Mouse (Mus musculus) intestine, embryonic 16.5 days (tissue): ENCODE data around the gene Xrra1. TPM values are rescaled to one million over a fixed set of nuclear protein-coding genes. Genes with fewer than 3 reads are reported as not detected.
A peak's percentile ranks its signal among the peaks of the same experiment; 100 is the strongest.

Experiments
- ATAC-seq: fragments of 200-750 bp; cut with Nextera tagmentation; 2 replicates; pipeline ENCODE4 v1.8.0; 2017; ENCODE audit warnings: moderate TSS enrichment, moderate library complexity
- H3K27ac ChIP-seq: fragments of 300-500 bp; sonication (generic); 2 replicates; pipeline ENCODE4 v1.5.1; 2014; ENCODE audit warnings: mild to moderate bottlenecking, low read length
- H3K27me3 ChIP-seq: fragments of 300-500 bp; sonication (generic); replicated peaks from 2 replicates; pipeline ENCODE4 v1.6.1; 2014; ENCODE audit warnings: low read length, control low read depth, mixed read lengths; ENCODE audit not compliant: control insufficient read depth, insufficient read depth
- H3K36me3 ChIP-seq: fragments of 300-500 bp; sonication (generic); 2 replicates; pipeline ENCODE4 v1.6.1; 2014; ENCODE audit warnings: low read length, control low read depth; ENCODE audit not compliant: control insufficient read depth, insufficient read depth
- H3K4me1 ChIP-seq: fragments of 300-500 bp; sonication (generic); 2 replicates; pipeline ENCODE4 v1.6.1; 2014; ENCODE audit warnings: low read length, control low read depth, mixed read lengths; ENCODE audit not compliant: control insufficient read depth, insufficient read depth
- H3K4me2 ChIP-seq: fragments of 300-500 bp; sonication (generic); 2 replicates; pipeline ENCODE4 v1.6.1; 2014; ENCODE audit warnings: low read depth, low read length, control low read depth
- H3K4me3 ChIP-seq: fragments of 300-500 bp; sonication (generic); 2 replicates; pipeline ENCODE4 v1.5.1; 2014; ENCODE audit warnings: mild to moderate bottlenecking, low read length
- H3K9ac ChIP-seq: fragments of 300-500 bp; sonication (generic); 2 replicates; pipeline ENCODE4 v1.6.1; 2014; ENCODE audit warnings: low read depth, low read length
- H3K9me3 ChIP-seq: fragments of 300-500 bp; sonication (generic); 2 replicates; pipeline ENCODE4 v1.6.1; 2016; ENCODE audit warnings: low read length, control low read depth; ENCODE audit not compliant: control insufficient read depth
- WGBS: fragments of 180-500 bp; shearing (Covaris S2); extraction: QIAGEN DNeasy Blood & Tissue Kit; methylation state at CpG from one replicate; pipeline ENCODE4 v1.1.7; 2014; 5-methylcytosine and 5-hydroxymethylcytosine counted together
- polyA plus RNA-seq: library from polyadenylated mRNA; unstranded; fragments of >200 nt; fragmentation: Nextera tagmentation; extraction: Ambion mirVana; gene quantifications from 2 replicates; pipeline ENCODE4 v1.2.1, GENCODE M21; 2015

The Xrra1 gene
- polyA plus RNA-seq, 1 experiment from 2014 or later: 0.12 TPM

- peak; percentile 41 for ATAC-seq
- peak overlapping the region; percentile 15 for H3K9ac ChIP-seq
- H3K27me3 ChIP-seq: no peaks in the 10 kb centered on the region
- no peaks in the 10 kb centered on the region for H3K9me3 ChIP-seq
- peak overlapping the region; percentile 37 for H3K4me2 ChIP-seq
- peak overlapping the region; percentile 7; the same call in 1 of the 2 replicates for H3K4me3 ChIP-seq
- no peaks in the 10 kb centered on the region for H3K36me3 ChIP-seq
- 72% methylated on average over 9 of the region's 9 CpGs for WGBS
- H3K4me1 ChIP-seq: peaks cover 18% of the 10 kb centered on the region
- H3K27ac ChIP-seq: peak overlapping the region; percentile 75
Measured at GRCm38 (mm10) chr7:99825511-99825910, 33.4 kb upstream of the Xrra1 start.

GRCm38 (mm10) chr7:99826096-99826495 is 32.8 kb upstream of the Xrra1 start:
- Histone ChIP-seq H3K9me3 (no peaks in the 10 kb centered on the region), H3K4me2 (peak overlapping the region; percentile 37), H3K36me3 (no peaks in the 10 kb centered on the region), H3K9ac (no peak overlapping the region), H3K4me1 (peaks cover 18% of the 10 kb centered on the region), H3K27me3 (no peaks in the 10 kb centered on the region), H3K4me3 (no peak overlapping the region), H3K27ac (peak overlapping the region; percentile 28; the same call in 1 of the 2 replicates)
- 63% methylated on average over 6 of the region's 6 CpGs for WGBS
- ATAC-seq: no peak

GRCm38 (mm10) chr7:99828083-99828570 is 30.8 kb upstream of the Xrra1 start, which contains the start of gene Neu3:
TSS of gene Neu3 (minus strand) at chr7:99828417.
- peak within 1 kb of the TSS; percentile 91 for H3K27ac ChIP-seq
- H3K36me3 ChIP-seq: no peaks in the 10 kb centered on the region
- ATAC-seq: peak; percentile 95
- peaks cover 13% of the 10 kb centered on the region for H3K4me1 ChIP-seq
- H3K4me2 ChIP-seq: peak within 1 kb of the TSS; percentile 69
- no peaks in the 10 kb centered on the region for H3K27me3 ChIP-seq
- peak within 1 kb of the TSS; percentile 65 for H3K4me3 ChIP-seq
- WGBS: under 1% methylated on average over 26 of the region's 26 CpGs
- H3K9me3 ChIP-seq: no peaks in the 10 kb centered on the region
- peak within 1 kb of the TSS; percentile 81 for H3K9ac ChIP-seq

- Histone ChIP-seq H3K27ac (no peak overlapping the region), H3K27me3 (no peaks in the 10 kb centered on the region), H3K9me3 (no peaks in the 10 kb centered on the region), H3K9ac (no peak overlapping the region), H3K36me3 (no peaks in the 10 kb centered on the region), H3K4me3 (no peak overlapping the region), H3K4me1 (peaks cover 13% of the 10 kb centered on the region), H3K4me2 (no peak overlapping the region)
- 78% methylated on average over 5 of the region's 5 CpGs for WGBS
- ATAC-seq: no peak
Measured at GRCm38 (mm10) chr7:99833115-99833845, 25.6 kb upstream of the Xrra1 start.

GRCm38 (mm10) chr7:99833846-99834222 is 25.1 kb upstream of the Xrra1 start:
- no peaks in the 10 kb centered on the region for H3K36me3 ChIP-seq
- no peaks in the 10 kb centered on the region for H3K9me3 ChIP-seq
- no peak for ATAC-seq
- H3K27me3 ChIP-seq: no peaks in the 10 kb centered on the region
- no peak overlapping the region for H3K27ac ChIP-seq
- H3K4me2 ChIP-seq: no peak overlapping the region
- H3K4me1 ChIP-seq: peaks cover 10% of the 10 kb centered on the region
- H3K4me3 ChIP-seq: no peak overlapping the region
- no peak overlapping the region for H3K9ac ChIP-seq
- WGBS: 82% methylated on average over 2 of the region's 2 CpGs

- WGBS: 77% methylated on average over 5 of the region's 5 CpGs
- Histone ChIP-seq H3K27me3 (no peaks in the 10 kb centered on the region), H3K36me3 (no peaks in the 10 kb centered on the region), H3K27ac (no peak overlapping the region), H3K4me3 (no peak overlapping the region), H3K9ac (no peak overlapping the region), H3K9me3 (no peaks in the 10 kb centered on the region), H3K4me1 (peaks cover 10% of the 10 kb centered on the region), H3K4me2 (no peak overlapping the region)
- ATAC-seq: no peak
Measured at GRCm38 (mm10) chr7:99834314-99834853, 24.5 kb upstream of the Xrra1 start.

GRCm38 (mm10) chr7:99836781-99837180 is 22.1 kb upstream of the Xrra1 start:
- no peak overlapping the region for H3K9ac ChIP-seq
- peaks cover 10% of the 10 kb centered on the region for H3K4me1 ChIP-seq
- no peak overlapping the region for H3K4me3 ChIP-seq
- peaks cover 2% of the 10 kb centered on the region; the same call in 1 of the 2 replicates for H3K36me3 ChIP-seq
- H3K9me3 ChIP-seq: no peaks in the 10 kb centered on the region
- H3K4me2 ChIP-seq: no peak overlapping the region
- 0 out of 2 replicates have a peak, but pooled peaks have one; percentile 12 for ATAC-seq
- H3K27ac ChIP-seq: 0 out of 2 replicates have a peak overlapping the region, but pooled peaks have one; percentile 38
- WGBS: 47% methylated on average over 4 of the region's 4 CpGs
- no peaks in the 10 kb centered on the region for H3K27me3 ChIP-seq

- H3K9me3 ChIP-seq: no peaks in the 10 kb centered on the region
- peaks cover 10% of the 10 kb centered on the region for H3K4me1 ChIP-seq
- H3K9ac ChIP-seq: 0 out of 2 replicates have a peak overlapping the region, but pooled peaks have one; percentile 31
- 51% methylated on average over 6 of the region's 6 CpGs for WGBS
- ATAC-seq: peak; percentile 94
- H3K4me3 ChIP-seq: no peak overlapping the region
- H3K27me3 ChIP-seq: no peaks in the 10 kb centered on the region
- H3K36me3 ChIP-seq: peaks cover 3% of the 10 kb centered on the region; the same call in 1 of the 2 replicates
- no peak overlapping the region for H3K4me2 ChIP-seq
- H3K27ac ChIP-seq: peak overlapping the region; percentile 85
Measured at GRCm38 (mm10) chr7:99837358-99838071, 21.4 kb upstream of the Xrra1 start.

- Histone ChIP-seq H3K27ac (peak overlapping the region; percentile 85), H3K9ac (0 out of 2 replicates have a peak overlapping the region, but pooled peaks have one; percentile 31), H3K9me3 (no peaks in the 10 kb centered on the region), H3K4me3 (no peak overlapping the region), H3K4me2 (no peak overlapping the region), H3K36me3 (peaks cover 7% of the 10 kb centered on the region), H3K4me1 (peaks cover 10% of the 10 kb centered on the region), H3K27me3 (no peaks in the 10 kb centered on the region)
- no peak; the same call in 1 of the 2 replicates for ATAC-seq
- 84% methylated on average over 3 of the region's 3 CpGs for WGBS
Measured at GRCm38 (mm10) chr7:99838241-99838640, 20.7 kb upstream of the Xrra1 start.
